Mouse (Mus musculus) ovary, postnatal 36 days (tissue): ENCODE data around the gene Ccl11.

Experiments
- DNase-seq: peaks from one replicate; pipeline ENCODE4 v3.0.0; 2022; ENCODE audit warnings: low spot score, mixed read lengths

The Ccl11 gene

DNA sequence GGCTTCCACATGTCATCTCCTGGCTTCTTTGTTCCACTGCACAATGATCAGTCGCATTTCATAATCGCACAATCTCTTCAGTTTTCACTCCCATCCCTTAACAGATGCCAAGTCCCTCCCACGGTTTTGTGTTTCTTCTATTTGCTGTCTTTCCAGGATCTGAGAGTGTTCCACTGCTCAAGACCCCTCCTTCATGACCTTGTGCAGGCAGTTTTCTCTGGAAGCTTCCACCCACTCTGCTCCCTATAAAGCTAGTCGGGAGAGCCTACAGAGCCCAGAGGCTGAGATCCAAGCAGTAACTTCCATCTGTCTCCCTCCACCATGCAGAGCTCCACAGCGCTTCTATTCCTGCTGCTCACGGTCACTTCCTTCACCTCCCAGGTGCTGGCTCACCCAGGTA lies at the start of gene Ccl11:
Ccl11 (plus strand) TSS at position 178 of the 400 bp plus-strand sequence.
- DNase-seq, result no peak

DNA sequence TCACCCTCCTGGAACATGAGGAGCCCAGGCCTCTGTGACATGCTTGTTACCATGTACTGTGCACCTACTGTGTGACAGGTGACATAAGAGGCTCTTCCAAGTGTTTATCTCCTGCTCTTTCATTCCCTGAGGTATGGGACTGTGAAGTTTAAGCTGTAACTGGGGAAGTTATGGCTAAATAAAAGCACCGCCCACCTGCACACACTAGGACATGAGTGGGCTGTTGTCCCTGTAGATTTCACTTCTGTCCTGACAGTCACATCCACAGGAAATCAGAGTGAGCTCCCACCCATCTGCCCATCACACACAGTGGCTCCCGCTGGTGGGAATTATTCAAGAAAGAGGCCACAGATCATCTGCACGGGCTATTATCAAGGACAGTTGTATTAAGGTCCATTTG lies 47.5 kb upstream of the Ccl11 start:
- DNase-seq, result no peak

DNA sequence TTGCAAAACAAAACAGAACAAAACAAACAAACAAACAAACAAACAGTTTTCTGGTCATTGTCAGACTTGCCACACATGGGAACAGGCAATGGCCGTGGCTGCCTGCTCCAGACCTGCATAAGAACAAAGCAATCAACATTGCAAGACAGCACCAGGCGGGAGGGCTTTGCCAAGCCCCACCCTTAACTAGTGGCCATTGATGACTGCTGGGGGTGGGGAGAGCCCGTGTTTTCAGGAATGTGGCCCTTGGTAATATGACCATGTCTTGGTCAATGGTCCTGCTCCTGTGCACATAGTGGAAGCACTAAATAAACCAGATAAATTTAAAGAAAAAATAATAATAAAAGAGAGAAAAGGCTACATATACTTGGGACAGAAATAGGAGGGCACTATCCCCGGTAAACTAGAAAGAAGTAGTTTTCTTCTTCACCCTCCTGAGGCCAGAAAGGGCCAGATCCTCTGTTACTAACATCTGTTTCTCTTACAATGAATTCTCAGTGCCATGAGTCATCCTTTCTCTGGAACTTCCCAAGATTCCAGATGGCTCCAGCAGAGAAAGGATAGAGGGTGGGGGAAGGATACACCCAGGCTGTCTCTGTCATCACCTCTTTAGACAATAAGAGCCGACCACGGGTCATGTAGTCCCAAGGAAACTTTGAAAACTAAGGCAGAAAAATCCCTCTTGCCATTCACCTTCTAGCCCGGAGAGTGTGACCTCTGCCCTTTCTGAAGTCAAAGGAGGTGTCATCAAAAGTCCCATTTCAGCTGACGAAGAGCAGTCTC lies 46.0 kb upstream of the Ccl11 start:
- DNase-seq, result no peak

DNA sequence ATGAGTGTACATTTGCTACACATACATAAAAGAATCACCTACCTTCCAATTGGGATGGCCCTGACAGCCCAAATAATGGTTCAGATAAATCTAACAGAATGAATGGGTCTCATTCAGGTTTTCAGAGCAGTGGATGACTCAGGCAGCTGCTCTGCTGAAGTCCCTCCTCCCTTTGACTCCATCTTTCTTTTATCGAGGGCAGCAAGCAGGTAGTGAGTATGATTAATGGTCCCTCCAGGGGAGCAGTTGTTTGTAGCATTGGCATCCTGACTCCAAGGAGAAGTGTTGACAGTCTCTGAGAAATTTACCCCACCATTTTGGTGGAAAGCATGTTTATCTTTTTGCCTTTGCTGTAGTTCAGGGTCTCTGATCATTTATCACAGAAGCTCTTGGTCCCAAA lies 43.9 kb upstream of the Ccl11 start:
- no peak for DNase-seq

DNA sequence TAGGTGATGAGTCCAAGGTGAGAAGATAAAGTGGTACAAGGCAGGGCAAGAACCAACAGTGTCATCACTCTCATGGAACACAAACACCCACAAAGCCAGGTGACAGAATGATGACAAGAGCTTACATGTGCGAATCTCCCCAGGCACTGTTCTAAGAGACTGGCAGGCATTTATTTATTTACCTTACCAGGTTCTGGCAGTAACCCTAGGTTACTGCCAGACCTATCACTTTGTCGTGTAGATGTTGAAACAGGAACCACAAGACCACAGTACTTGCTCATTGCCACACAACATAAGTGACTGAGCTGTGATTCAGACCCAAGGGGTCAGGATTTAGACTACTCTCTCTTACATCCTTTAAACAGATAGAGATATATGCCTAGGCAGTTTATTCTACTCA lies 42.6 kb upstream of the Ccl11 start:
- DNase-seq, result no peak

DNA sequence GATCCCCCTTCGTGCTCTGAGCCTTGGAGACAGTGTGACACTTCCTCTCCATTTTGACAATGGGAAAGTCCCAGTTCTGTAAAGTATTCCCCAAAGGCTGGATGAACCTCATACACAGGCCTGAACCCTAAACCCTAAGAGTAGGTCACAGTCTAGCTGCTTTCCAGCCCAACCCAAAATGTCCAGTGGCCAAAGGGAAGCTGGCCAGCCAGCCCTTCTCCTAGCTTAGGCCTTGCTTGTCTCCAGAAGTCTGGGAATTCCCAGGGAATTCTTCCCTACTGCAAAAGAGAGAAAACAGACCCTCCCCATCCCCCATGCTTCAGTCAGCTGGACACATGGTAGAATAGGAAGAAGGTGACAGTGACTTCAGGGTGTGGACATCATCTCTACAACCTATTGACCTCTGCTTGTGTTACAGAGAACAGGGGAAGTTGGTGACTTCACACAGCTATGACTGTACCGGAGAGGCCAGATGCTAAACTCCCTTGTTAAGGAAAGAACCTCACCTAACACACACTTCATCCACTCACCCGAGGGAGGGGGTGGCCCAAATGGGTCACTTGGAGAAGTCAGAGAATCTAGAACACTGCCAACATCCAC lies 41.3 kb upstream of the Ccl11 start:
- no peak for DNase-seq

DNA sequence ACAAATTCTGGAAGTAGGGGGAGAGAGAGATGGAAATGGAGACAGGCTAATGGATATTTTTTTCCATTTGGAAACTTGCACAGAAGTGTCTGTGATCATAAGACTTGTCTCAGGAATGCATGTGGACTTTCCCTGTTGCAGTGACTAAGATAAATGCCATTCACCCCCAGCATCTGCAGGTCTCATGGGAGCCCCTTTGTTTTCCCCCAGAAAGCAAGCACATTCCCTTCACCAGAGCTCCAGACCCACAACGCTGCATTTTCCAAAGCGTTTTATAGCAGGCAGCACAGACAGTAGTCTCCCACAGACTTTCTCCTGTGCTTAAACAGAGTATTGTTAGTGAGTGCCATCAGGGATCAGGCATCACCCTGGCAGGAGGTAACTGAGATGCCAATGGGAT lies 38.2 kb upstream of the Ccl11 start:
- DNase-seq, result no peak

DNA sequence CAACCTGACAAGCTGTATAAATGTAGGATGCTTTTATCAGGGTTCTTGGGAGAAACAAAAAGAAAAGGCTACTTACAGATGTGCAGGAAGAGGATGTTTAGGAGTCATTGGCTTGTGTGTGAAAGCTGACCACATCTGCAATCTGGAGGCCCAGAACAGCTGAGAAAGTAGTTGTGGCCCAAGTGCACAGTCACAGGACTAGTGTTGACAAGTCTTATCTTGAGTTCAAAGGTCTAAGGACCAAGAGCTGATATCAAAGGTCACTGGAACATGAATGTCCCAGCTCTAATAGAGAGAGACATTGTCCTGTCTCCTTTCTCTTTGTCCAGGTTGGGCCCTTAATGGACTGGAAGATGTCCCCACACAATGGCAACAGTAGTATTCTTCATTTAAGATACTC lies 37.8 kb upstream of the Ccl11 start:
- no peak for DNase-seq

DNA sequence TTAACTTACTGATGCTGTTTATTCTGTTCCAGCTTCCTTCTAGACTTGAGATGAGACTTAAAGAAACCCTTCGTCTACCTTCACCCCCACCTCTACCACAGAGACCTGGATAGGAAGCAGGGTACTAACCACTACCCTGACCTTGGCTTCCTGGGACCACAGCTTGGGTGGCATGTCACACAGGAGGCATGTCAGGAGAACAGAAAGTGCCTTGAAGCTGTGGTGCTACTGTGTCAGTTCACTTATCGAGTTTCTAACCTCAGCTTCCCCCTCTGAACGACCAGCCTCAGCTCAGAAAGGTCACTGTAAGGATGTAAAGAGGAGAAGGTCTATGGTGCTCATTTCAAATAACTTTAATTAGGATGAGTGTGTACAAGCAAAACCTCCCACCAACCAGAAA lies 36.2 kb upstream of the Ccl11 start:
- DNase-seq, result no peak

DNA sequence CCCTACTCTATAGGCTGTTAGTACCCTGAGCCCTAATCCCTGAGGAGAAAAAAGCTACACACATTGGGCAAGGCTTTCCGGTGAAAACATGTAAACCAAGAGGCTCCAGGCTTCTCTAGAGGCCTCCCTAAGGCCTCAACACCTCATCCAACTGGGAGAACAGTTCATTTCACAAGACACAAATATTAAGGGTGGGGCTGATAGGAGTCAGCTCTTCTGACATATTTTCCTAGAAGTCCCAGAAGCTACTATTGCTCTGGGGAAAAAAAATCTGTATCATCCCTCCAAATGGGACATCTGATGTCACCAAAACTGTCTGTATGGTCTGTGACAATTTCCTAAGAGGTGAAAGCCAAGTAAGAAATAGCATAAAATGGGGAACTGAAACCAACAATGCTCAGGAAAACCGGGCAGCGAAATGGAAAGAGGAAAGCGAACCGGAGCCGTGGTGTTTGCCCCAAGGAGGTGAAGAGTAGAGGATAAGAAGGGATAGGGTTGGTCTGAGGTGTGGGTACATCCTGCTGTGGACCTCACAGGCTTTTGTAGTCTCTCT lies 35.0 kb upstream of the Ccl11 start:
- DNase-seq, result no peak

DNA sequence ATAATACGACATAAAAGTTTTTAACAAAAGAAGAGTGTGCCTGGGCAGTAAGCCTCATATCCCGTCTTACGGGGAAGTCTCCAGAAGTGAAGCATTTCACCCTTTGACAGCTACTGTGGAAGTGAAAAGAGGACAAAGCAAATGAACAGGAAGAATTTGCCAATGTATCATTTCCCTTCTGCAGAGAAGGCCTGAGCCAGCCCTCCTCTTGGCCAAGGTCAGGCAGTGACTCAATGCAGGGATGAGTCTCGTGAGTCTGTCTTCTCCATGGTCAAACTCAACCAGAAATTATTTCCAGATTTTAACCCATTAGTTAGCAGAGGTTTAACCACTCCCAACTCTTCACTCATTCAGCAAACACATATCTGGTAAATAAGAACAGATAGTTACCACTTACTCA lies 33.9 kb upstream of the Ccl11 start:
- DNase-seq, result no peak

DNA sequence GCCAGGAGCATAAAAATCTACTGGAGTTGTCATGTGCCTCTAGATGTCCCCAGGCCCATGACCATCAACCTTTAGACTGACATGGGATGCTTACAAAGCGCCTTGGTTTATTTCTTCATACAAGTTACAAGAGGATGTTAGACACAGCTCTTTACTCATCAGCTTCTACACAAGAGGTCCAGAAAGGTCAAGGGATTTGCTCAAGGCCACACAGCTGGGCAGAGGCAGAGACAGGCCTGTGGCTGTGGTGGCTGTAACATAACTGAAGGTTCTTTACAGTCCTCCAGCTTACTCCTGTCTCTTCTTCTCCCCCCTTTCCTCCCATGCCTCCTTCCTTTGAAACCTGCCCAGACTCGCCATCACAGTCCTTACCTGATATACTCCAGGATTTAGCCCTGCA lies 27.5 kb upstream of the Ccl11 start:
- no peak for DNase-seq

DNA sequence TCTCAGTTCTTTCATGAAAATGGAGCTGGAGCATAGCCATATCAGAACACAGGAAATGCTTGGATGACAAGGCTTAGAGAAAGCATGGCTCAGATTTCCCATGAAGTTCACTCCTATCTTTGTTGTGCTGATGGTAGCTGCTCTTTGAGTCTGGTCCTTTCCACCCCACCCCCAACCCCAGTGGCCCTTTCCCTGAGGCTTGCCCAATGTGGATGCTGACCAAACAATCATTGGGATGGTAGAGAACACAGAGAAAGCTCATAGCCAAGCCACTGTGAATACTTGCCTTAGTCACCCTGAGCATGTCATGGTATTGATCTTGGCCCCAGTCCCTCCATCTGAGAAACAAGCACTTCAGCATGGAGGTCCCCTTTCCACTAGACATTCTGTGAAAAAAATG lies 25.5 kb upstream of the Ccl11 start:
- DNase-seq, result no peak

DNA sequence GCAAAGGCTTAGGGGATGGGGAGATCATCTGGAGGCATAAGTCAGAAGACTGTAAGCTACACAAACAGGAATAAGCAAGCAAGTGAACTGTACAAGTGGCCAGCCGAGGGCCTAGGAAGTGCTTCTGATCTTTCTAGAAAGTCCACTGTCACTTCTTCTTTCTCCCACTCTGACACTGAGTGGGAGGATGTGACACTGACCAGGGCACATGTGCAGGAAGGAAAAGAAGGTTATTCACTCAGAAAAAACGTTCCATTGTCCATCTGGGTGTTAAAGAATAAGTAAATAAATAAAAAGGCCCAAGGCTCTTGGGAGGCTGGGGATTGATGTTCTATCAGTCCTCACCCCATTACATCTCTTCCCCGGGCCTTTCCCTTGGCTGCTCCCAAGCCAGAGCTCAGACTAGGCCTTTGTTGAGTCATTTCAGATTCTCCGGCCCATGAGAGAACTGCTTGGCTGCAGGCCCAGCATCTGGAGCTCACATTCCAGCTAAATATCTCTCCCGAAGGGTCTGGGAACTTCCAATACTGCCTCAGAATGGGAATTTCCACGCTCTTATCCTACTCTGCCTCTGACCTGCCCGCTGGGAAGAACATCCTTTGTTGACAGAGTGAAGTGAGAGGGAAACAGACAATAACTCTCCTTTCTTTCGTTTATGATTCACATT lies 24.8 kb upstream of the Ccl11 start:
- DNase-seq, result peak; percentile 47

DNA sequence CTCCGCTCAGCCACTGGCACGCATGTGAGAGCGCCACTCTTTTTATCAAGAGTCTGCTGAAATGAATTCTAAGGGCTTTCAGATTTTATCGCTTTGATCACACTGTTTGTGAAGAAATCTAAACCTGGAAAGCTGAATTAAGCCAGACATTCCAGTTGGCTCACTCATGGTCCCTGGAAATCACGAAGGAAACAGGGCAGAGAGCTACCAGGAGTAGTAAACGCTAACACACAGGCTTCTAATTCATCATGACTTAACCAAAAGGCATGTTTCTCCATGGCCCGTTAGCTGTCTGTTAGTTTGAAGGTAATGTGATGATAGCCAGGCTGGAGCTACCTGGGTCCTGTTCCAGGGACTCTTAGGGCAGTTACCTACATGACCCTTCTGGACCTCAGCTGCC lies 23.2 kb upstream of the Ccl11 start:
- no peak for DNase-seq

DNA sequence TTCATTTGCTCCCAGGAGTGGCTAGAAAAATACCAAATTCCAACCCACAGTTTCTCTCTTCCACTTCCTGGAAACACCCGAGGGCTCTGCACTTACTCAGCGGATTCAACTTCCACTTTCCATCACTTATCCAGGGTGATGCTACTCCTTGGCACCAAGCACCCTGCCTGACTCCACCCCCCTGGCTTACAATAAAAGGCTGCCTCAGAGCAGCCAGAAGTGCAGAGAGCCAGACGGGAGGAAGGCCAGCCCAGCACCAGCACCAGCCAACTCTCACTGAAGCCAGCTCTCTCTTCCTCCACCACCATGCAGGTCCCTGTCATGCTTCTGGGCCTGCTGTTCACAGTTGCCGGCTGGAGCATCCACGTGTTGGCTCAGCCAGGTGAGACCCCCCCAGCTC lies 22.3 kb upstream of the Ccl11 start, which contains the start of gene Ccl2:
Ccl2 (plus strand) TSS at position 216 of the 400 bp plus-strand sequence.
- peak; percentile 56 for DNase-seq

DNA sequence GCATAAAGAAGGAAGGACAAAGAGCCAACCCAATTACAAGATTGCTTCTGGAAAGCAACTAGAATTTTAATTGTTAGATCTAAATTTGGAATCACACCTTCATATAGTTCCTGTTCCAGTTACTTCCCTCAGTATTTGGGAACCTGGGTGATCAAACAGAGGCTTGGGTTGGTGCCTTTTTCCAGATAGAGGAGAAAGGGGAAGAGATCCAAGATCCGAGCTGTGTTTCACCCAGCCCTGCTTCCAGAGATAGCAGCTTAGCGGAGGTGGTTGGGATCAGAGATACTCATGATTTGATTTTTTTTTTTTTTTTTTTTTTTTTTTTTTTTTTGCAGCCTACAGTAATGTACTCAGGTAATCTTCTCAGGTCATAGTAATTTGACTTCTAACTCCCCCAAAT lies 21.8 kb upstream of the Ccl11 start:
- no peak for DNase-seq

DNA sequence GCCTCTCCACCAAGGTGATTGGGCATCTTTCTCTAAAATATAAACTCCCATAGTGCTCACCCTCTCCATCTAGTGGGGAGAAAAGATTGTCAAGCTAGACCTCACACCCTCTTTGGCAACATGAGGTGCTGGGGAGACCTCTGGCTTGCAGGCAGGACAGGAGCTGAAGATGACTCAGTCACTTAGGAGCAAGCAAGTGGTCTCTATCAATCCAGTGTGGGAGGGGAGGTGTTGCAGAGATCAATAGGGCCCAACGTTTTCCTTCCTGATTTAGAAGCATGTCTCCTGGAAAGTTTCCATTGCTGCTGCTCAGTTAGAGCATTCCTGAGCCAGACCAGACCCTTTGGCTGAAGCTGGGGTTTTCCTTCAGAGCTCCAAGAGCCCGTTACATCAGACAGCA lies 19.1 kb upstream of the Ccl11 start, which contains the start of gene Gm17268:
Gm17268 (minus strand) TSS at position 28 of the 400 bp plus-strand sequence.
- no peak for DNase-seq

DNA sequence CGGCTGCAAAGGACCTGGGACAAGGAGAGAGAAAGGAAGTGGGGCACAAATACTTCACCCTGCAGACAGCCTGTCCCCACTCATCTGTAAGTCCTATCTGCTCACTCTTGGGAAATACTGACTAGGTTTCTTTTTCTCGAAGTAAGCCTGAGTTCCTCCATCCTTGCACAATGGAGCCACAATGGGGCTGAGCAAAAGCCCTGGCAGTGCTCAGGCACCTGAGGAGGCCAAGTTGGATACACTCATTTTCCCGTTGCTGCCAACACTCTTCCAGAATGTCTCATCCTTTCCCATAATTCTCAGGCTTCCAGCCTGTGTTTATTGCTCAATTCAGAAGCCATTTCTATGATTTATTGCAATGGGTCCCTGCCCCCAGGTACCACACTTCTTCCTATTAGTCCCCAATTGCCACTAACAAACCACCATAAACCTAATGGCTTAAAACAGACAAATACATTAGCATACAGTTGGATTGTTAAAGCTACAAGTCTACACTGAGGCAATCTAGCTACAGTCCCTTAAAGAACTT lies 18.4 kb upstream of the Ccl11 start:
- DNase-seq, result no peak

DNA sequence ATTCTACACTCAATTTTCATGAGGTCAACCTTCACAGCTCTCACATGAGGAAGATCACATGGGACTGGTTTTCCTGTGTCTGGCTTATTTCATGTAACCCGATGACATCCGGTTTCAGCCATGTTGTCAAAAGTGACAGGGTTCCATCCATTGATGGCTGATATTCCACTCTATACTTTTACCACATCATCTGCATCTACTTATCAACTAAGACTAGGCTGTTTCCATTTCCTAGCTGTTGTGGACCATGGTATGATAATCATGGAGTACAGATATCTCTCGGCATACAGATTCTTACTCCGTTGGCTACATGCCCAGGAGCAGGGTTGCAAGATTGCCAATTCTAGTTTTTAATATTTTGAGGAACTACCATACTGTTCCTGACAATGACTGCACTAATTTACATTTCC lies 15.9 kb upstream of the Ccl11 start:
- no peak for DNase-seq

DNA sequence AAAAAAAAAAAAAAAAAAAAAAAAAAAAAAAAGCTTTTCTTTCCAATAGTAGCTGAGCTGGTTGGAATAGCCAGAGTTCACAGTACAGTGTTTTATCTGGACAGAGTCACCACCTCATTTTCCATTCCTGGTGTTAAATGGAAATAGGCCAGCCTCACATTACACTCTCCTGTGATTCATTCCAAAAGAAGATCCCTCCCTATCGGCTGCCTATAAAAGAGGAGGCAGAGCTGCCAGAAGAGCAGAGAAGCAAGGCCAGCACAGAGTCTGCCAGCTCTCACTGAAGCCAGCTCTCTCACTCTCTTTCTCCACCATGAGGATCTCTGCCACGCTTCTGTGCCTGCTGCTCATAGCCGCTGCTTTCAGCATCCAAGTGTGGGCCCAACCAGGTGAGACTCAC lies 12.2 kb upstream of the Ccl11 start, which contains the start of gene Ccl7:
Ccl7 (plus strand) TSS at position 242 of the 400 bp plus-strand sequence.
- peak; percentile 19 for DNase-seq

DNA sequence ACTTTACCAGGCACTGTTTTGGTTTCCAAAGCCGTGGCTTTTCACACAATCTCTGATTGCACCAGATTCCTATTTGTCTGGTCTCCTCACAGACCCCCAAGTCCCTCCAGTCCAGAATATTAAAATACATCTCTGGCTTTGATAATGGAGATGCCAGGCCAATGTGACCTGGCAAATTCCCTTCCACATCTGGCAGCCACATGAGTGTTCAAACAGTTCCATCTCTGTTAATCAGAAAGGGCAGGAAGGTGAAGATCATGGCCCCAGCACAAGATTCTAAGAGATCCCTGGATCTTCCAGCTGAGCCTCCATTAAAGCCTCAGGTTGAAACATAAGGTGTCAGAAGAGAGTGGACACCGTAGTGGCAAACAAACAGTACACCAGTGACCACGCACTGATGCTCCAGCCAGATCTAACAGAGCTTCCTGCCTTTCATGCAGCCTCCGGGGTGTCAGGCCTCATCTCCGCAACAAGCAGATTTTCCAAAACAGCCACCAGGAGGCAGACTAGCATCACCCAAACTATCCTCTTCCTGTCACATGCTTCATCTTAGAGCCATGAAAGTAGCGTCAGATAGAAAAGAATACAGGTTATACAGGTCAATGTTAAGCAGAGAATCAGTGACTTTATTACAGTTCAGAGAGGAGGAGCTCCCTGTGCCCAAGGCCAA lies 9.7 kb upstream of the Ccl11 start:
- DNase-seq, result peak; percentile 25
